Mouse (Mus musculus): ENCODE results near the gene Nabp2.

DNA sequence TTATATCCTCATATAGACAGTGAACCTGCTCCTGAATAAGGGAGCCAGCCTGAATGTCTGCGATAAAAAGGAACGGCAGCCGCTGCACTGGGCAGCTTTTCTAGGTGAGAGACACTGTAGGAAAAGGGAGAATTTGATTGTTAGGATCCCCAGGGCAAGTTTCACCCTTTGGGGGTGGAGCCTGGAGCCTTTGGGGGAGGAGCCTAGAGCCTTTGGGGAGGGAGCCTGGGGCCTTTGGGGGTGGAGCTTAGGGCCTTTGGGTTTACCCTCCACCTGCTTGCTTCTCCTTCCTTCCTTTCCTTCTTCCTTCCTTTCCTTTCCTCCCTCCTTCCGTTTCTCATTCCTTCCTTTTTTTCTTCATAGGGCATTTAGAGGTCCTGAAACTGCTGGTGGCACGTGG lies 30.7 kb downstream of the Nabp2 start:
- TF ChIP-seq EP300 (IDR thresholded peaks at IDR 0.05; ENCODE audit: insufficient read depth, low read depth, low read length) (no peak), CTCF (IDR thresholded peaks at IDR 0.05; ENCODE audit: low read depth, low read length) (no peak), POLR2A (IDR thresholded peaks at IDR 0.05; ENCODE audit: insufficient read depth, low read length) (no peak)
